Mouse (Mus musculus): ENCODE results near the gene Ppil3.

DNA sequence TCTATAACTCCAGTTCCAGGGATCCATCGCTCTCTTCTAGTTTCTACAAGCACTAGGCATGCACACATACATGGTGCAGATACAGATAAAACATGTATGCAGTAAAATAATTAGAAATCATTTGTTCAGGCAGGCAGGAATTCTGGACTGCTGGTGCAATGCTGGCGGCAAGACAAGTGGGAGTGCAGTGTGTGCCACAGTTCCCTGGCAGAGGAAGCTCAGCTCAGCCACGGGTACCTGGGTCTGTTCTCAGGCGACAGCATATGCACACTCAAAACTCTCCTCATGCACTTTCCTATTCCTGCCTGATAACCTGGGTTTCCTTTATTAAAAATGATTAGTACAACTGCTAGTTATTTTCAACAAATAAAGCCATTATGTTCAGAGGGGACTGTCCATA, 19.8 kb upstream of the Ppil3 start:
- TF ChIP-seq EP300 (optimal IDR thresholded peaks at IDR 0.05) = no peak
- TF ChIP-seq CTCF (IDR thresholded peaks at IDR 0.05; ENCODE audit: low read depth) = no peak

Data from stomach, postnatal 0 days (tissue).